Mouse (Mus musculus) megakaryocyte, embryonic 14.5 days (primary cell): ENCODE measurements around the gene Ammecr1. TPM values are rescaled to one million over a fixed set of nuclear protein-coding genes. Genes with fewer than 3 reads are reported as not detected.

Experiments used
- H3K27me3 ChIP-seq: replicated peaks from 2 replicates; pipeline ENCODE3; 2012; ENCODE audit warnings: inconsistent platforms
- H3K36me3 ChIP-seq: replicated peaks from 2 replicates; pipeline ENCODE3; 2012; ENCODE audit warnings: low read length, inconsistent platforms, mixed read lengths
- H3K4me1 ChIP-seq: 2 replicates; pipeline ENCODE4 v1.6.1; 2012; ENCODE audit warnings: inconsistent platforms
- H3K4me3 ChIP-seq: replicated peaks from 2 replicates; pipeline ENCODE3; 2012; ENCODE audit warnings: moderate library complexity, mild to moderate bottlenecking, inconsistent platforms
- H3K9me3 ChIP-seq: 2 replicates; pipeline ENCODE4 v1.6.1; 2012; ENCODE audit warnings: inconsistent platforms
- FLI1 ChIP-seq: IDR thresholded peaks from 2 replicates; pipeline ENCODE4 v1.6.1; 2012; ENCODE audit warnings: low read length, inconsistent platforms, mixed read lengths
- GATA1 ChIP-seq: IDR thresholded peaks from 3 replicates; pipeline ENCODE4 v1.6.1; 2012; ENCODE audit warnings: mixed read lengths, low read length, inconsistent platforms, borderline replicate concordance
- polyA plus RNA-seq: library from polyadenylated mRNA; stranded (reverse); fragments of >175 nt; gene quantifications from 2 replicates; pipeline ENCODE4 v1.2.3, GENCODE M21; 2012; ENCODE audit warnings: low replicate concordance; ENCODE audit not compliant: insufficient read depth

Ammecr1 gene
- 1.6 and 2.0 TPM in 2 replicates for polyA plus RNA-seq

DNA sequence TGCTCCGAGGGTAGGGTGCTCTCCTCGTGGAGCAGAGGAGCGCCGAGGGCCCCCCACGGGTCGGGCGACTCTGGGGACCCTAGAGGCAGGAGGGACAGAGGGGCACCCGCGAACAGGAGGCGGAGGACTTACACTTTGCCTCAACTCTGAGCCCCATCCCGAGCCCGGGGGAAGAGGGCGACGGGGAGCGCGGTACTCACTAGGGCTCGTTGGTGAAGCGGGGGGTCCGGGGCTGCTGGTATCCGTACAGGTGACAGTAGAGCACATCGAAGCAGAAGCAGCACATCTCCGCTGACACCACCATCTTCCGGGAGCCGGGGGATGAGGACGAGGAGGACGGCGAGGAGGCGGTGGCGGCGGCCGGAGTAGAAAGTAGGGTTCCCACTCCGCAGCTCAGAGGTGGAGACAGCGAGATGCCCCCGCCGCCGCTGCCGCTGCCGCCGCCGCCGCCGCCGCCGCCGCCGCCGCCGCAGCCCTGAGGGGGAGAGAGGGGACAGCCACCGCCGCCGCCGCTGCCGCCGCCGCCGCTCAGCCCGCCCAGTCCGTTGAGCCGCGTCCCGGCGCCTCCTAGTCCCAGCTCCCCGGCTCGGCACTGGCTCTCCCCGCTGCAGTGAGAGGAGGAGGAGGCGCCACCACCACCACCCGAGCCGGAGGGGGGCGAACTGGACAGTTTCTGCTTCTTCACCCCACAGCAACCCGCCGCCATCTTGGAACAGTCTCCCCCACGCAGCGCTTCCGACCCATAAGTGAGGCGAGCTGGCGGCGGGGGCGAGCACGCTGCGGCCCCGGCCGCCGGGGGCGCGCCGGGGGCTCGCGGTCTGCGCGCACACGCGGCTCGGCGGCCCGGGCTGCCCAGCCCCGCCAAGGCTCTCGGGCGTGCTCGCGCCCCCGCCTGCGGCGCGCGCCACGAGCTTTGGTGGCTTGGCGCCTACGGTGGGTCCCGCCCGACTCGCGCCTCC, at the start of gene Ammecr1:
Gene Ammecr1, minus strand, starts transcription at position 721 of the 959 bp plus-strand sequence.
- TF ChIP-seq GATA1 = no peak
- TF ChIP-seq FLI1 = no peak
- Histone ChIP-seq H3K4me3 (peak within 1 kb of the TSS; percentile 96), H3K36me3 (no peaks in the 10 kb centered on the region), H3K27me3 (peaks cover 15% of the 10 kb centered on the region), H3K4me1 (0 out of 2 replicates have a peak, but pooled peaks cover 3% of the 10 kb centered on the region), H3K9me3 (peaks cover 6% of the 10 kb centered on the region; the same call in 1 of the 2 replicates)

DNA sequence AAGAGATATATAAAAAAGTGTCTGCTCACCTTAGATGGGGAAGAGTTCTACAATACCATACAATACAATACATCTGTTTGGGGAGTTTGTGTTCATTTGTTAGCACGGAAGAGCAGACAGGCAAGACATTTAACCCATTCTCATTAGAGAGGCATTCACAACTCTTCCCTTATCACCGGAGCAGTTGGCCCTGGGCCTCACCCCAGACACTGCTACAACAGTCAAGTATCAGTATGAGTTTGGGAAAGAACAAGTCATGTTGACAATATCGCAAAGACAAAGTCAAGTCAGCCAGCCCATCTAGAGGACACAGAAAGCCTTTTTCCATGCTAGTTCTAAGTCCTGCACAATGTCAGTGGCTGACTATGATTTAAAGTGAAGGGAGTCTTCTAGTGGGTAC, 47.6 kb upstream of the Ammecr1 start:
- H3K4me3 ChIP-seq = no peak overlapping the region
- no peaks in the 10 kb centered on the region for H3K9me3 ChIP-seq
- no peaks in the 10 kb centered on the region for H3K36me3 ChIP-seq
- TF ChIP-seq FLI1 = no peak
- no peak for TF ChIP-seq GATA1
- peaks cover 5% of the 10 kb centered on the region for H3K27me3 ChIP-seq
- no peaks in the 10 kb centered on the region for H3K4me1 ChIP-seq

DNA sequence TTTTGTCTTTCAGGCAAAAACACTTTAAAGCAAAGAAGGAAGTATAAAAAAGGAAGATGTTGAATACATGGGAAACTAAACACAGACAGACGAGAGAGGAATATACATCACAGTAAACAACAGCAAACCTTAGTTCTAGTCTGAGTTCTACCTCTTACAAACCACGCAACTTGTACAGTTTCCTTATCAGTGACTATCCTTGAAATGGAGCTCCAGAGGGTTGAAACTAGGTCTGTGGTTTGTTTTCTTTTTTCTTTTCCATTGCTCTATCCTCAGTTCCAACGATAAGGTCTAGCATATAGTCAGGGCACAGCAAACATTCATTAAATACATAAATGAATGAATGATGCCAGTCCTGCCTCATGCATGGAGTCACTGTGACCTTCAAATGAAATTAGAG, 45.8 kb upstream of the Ammecr1 start:
- Histone ChIP-seq H3K27me3 (peaks cover 6% of the 10 kb centered on the region), H3K9me3 (no peaks in the 10 kb centered on the region), H3K36me3 (no peaks in the 10 kb centered on the region), H3K4me1 (no peaks in the 10 kb centered on the region), H3K4me3 (no peak overlapping the region)
- no peak for TF ChIP-seq GATA1
- no peak for TF ChIP-seq FLI1

DNA sequence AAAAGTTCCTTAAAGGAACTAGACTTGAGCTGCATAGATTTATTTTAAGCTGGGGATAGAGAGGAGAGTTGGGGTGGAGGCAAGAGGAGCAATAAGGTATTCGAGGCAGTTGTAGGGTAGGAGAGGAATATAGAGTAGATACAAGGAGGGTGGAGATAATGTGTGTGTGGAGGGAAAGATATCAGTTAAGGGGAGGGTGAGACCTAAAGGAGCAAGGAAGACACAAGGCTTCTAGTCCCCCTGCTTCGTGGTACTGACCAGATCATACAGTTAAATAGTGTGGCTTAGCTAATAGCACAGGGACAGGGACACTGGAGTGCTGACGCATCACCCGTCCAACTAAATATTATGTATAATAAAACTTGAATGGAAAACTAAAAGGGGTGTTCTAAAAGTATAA, 45.3 kb upstream of the Ammecr1 start:
- H3K4me3 ChIP-seq = no peak overlapping the region
- no peaks in the 10 kb centered on the region for H3K4me1 ChIP-seq
- no peak for TF ChIP-seq GATA1
- H3K27me3 ChIP-seq = peaks cover 5% of the 10 kb centered on the region
- H3K9me3 ChIP-seq = no peaks in the 10 kb centered on the region
- no peaks in the 10 kb centered on the region for H3K36me3 ChIP-seq

DNA sequence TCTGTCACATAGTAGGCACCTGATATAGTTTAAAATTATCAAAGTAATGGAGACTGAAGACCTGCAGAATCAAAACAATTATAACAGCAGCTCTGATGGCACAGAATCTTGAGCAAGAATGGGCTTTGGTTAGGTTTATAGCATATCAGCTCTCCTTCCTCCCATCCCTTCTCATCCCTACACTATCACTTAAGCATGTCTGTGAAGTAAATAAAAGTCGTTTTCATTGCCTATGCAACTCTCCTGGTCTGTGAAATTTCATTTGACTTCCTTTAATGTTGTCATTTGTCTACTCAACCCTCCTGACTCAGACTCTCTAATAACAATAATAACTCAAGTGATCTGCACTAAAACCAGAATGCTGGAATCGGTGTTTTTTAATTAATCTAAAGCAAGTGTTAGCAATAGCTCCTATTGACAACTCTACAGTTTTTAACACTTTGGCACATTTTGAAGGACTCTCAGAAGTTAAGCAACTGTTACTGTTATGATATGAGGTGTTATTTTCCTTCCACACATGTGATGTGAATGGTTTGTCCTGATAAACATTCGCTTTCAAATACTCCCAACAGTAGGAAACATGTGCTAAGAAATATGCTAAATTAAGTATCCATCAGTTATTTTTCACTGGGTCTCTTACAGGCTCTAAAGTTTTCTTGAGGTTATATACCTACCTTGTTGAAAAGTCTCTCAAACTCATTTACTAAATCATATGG, 37.8 kb upstream of the Ammecr1 start:
- Histone ChIP-seq H3K4me1 (no peaks in the 10 kb centered on the region), H3K4me3 (no peak overlapping the region), H3K27me3 (peaks cover 12% of the 10 kb centered on the region), H3K9me3 (no peaks in the 10 kb centered on the region), H3K36me3 (no peaks in the 10 kb centered on the region)
- TF ChIP-seq FLI1 (no peak), GATA1 (no peak)

DNA sequence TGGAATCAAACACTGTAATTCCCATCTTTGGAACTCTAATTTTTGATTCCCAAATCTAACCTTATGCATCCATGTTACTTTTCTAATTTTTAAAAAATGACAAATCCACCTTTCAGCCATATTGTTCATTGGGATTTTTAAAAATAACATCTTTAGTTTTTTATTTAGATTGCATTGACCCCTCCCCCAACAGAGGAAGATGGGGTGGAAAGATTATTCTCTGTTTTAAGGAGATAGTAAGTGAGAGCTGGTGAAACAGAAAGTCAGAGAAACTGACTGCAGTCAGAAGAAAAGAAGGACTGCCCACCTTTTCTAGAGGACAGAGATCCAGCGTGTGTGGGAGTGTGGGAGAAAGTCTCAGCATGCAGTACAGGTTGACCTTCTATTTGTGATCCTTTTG, 30.7 kb upstream of the Ammecr1 start:
- TF ChIP-seq FLI1 (no peak), GATA1 (no peak)
- Histone ChIP-seq H3K36me3 (no peaks in the 10 kb centered on the region), H3K27me3 (peaks cover 9% of the 10 kb centered on the region), H3K9me3 (no peaks in the 10 kb centered on the region), H3K4me3 (no peak overlapping the region), H3K4me1 (no peaks in the 10 kb centered on the region)

DNA sequence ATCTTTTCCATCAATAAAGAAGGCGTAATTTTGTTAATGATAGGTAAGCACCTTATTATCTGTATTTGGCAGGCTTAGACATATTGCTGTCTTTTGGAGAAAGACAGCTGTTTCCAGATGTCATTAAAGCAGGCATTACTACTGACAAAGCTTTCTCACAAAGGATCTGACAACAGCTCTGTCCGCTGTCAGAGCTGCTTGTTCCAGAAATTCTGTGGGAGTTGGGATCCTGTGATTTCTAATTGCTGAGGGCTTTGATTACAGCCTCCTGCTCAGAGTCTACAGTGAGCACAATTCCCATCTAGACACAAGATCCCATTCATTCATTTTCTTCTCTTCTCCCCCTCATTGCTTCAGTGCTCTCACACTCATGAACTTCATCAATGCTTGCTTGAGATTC, 28.0 kb upstream of the Ammecr1 start:
- H3K4me3 ChIP-seq = no peak overlapping the region
- H3K27me3 ChIP-seq = peaks cover 1% of the 10 kb centered on the region
- no peaks in the 10 kb centered on the region for H3K9me3 ChIP-seq
- no peak for TF ChIP-seq GATA1
- no peak for TF ChIP-seq FLI1
- no peaks in the 10 kb centered on the region for H3K4me1 ChIP-seq
- H3K36me3 ChIP-seq = no peaks in the 10 kb centered on the region

DNA sequence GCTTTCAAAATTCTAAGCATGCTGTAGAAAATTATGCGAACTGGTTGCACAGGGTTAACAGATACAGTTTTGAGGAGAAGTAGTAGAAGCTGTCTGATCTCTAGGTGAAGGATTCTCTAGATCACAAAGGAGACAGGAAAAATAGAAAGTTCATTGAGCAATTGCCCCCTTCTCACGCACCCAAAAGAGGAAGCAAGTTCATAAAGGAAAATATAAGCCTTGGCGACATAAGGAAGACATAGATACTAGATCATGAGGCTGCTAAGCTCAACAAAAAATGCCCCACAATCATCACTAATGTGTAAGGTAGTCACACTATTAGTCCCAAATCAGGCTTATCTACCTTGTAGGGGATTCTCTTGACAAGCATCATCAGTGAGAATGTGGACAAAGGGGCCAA, 17.6 kb upstream of the Ammecr1 start:
- Histone ChIP-seq H3K9me3 (no peaks in the 10 kb centered on the region), H3K4me1 (no peaks in the 10 kb centered on the region), H3K36me3 (no peaks in the 10 kb centered on the region), H3K27me3 (peaks cover 22% of the 10 kb centered on the region), H3K4me3 (no peak overlapping the region)
- TF ChIP-seq FLI1 (no peak), GATA1 (no peak)

DNA sequence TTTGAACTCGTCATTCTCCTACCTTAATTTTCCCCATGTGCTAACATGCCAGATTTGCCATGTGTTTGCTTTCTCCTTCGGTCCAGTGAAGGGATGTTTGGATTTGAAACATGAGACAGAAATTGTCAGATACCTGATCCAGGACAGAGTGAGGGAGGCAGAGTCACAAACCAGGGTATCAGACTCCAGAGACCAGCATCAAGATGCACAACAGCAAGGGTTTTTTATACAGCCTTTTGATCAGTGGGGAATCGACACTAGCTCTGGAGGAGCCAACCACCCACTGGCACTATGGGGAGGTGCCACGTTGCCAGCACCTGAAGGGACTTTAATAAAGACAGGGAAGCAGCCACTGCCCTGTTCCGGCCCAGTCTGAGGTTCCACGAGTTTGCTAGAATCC, 17.1 kb upstream of the Ammecr1 start:
- TF ChIP-seq GATA1 (no peak), FLI1 (no peak)
- Histone ChIP-seq H3K27me3 (peaks cover 24% of the 10 kb centered on the region), H3K4me1 (no peaks in the 10 kb centered on the region), H3K9me3 (no peaks in the 10 kb centered on the region), H3K36me3 (no peaks in the 10 kb centered on the region), H3K4me3 (no peak overlapping the region)

DNA sequence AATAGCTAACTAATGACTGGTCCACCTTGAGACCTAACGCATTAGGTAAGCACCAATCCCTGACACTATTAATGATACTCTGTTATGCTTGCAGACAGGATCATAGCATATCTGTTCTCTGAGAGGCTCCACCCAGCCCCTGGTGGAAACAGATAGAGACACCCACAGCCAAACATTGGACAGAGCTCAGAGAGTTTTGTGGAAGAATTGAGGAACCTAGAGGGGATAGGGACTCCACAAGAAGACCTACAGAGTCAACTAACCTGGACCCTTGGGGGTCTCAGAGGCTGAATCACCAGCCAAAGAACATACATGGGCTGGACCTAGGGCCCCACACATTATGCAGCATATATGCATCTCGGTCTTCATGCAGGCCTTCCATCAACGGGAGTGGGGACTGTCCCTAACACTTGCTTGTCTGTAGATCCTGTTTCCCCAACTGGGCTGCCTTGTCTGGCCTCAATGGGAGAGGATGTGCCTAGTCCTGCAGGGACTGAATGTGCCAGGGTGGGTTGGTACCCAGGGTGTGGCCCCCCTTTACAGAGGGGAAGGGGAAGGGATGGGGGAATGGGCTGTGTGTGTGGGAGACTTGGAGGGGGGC, 15.1 kb upstream of the Ammecr1 start:
- no peaks in the 10 kb centered on the region for H3K36me3 ChIP-seq
- H3K4me1 ChIP-seq = no peaks in the 10 kb centered on the region
- no peaks in the 10 kb centered on the region for H3K9me3 ChIP-seq
- peaks cover 24% of the 10 kb centered on the region for H3K27me3 ChIP-seq
- H3K4me3 ChIP-seq = no peak overlapping the region
- TF ChIP-seq GATA1 (no peak), FLI1 (no peak)
